Mouse (Mus musculus) urinary bladder, postnatal 14 days (tissue): Measurements from ENCODE around the gene Fbxl8.
A peak's percentile ranks its signal among the peaks of the same experiment; 100 is the strongest.
"Not testable (repeated sequence)": the region's sequence is repeated elsewhere in the genome, so short reads cannot be mapped to it uniquely, and the experiment has no call there.

Experiments used
- DNase-seq: peaks from one replicate; pipeline ENCODE4 v3.0.0; 2021; ENCODE audit warnings: low spot score

Fbxl8 gene

GRCm38 (mm10) chr8:105282239-105282638 is 17.8 kb downstream of the Fbxl8 start:
- no peak for DNase-seq

- DNase-seq: peak; percentile 58
Observed at GRCm38 (mm10) chr8:105283074-105283473, 18.6 kb downstream of the Fbxl8 start.

- no peak for DNase-seq
Observed at GRCm38 (mm10) chr8:105285514-105285913, 21.1 kb downstream of the Fbxl8 start.

- no peak for DNase-seq
Observed at GRCm38 (mm10) chr8:105286907-105287306, 22.5 kb downstream of the Fbxl8 start.

- no peak for DNase-seq
Observed at GRCm38 (mm10) chr8:105288231-105288630, 23.8 kb downstream of the Fbxl8 start.

GRCm38 (mm10) chr8:105288958-105289732 is 24.7 kb downstream of the Fbxl8 start:
- DNase-seq: peak; percentile 93

- DNase-seq: peak; percentile 41
Observed at GRCm38 (mm10) chr8:105289805-105290460, 25.5 kb downstream of the Fbxl8 start, which contains the start of gene 4931428F04Rik. Gene 4931428F04Rik, minus strand, starts transcription at chr8:105289864.

GRCm38 (mm10) chr8:105290554-105291314 is 26.3 kb downstream of the Fbxl8 start:
- peak; percentile 95 for DNase-seq

GRCm38 (mm10) chr8:105291364-105291763 is 26.9 kb downstream of the Fbxl8 start:
- DNase-seq: not testable (repeated sequence)

GRCm38 (mm10) chr8:105291802-105292201 is 27.4 kb downstream of the Fbxl8 start:
- not testable (repeated sequence) for DNase-seq

- no peak for DNase-seq
Observed at GRCm38 (mm10) chr8:105292471-105292870, 28.0 kb downstream of the Fbxl8 start.

- DNase-seq: no peak
Observed at GRCm38 (mm10) chr8:105293405-105293804, 29.0 kb downstream of the Fbxl8 start.

GRCm38 (mm10) chr8:105294776-105295175 is 30.3 kb downstream of the Fbxl8 start:
- DNase-seq: no peak

- no peak for DNase-seq
Observed at GRCm38 (mm10) chr8:105295256-105295655, 30.8 kb downstream of the Fbxl8 start.

- DNase-seq: no peak
Observed at GRCm38 (mm10) chr8:105295895-105296573, 31.6 kb downstream of the Fbxl8 start, which contains the start of gene Exoc3l. Gene Exoc3l, minus strand, starts transcription at chr8:105296101.

GRCm38 (mm10) chr8:105297511-105298192 is 33.2 kb downstream of the Fbxl8 start, which contains the start of gene E2f4:
Gene E2f4, plus strand, starts transcription at chr8:105297663.
- peak; percentile 93 for DNase-seq

GRCm38 (mm10) chr8:105298351-105299252 is 34.2 kb downstream of the Fbxl8 start:
- DNase-seq: no peak

GRCm38 (mm10) chr8:105299962-105300361 is 35.5 kb downstream of the Fbxl8 start:
- DNase-seq: no peak

- DNase-seq: no peak
Observed at GRCm38 (mm10) chr8:105303396-105303795, 38.9 kb downstream of the Fbxl8 start.

- DNase-seq: no peak
Observed at GRCm38 (mm10) chr8:105303874-105304273, 39.4 kb downstream of the Fbxl8 start.
